Mouse (Mus musculus) hindbrain, embryonic 14.5 days (tissue): Measurements from ENCODE around the gene Btbd9. TPM values are rescaled to one million over a fixed set of nuclear protein-coding genes. Genes with fewer than 3 reads are reported as not detected.
"Not testable (repeated sequence)": the region's sequence is repeated elsewhere in the genome, so short reads cannot be mapped to it uniquely, and the experiment has no call there.

Experiments used
- ATAC-seq: fragments of 200-750 bp; cut with Nextera tagmentation; 2 replicates; pipeline ENCODE4 v1.8.0; 2017; ENCODE audit warnings: moderate number of reproducible peaks, mild to moderate bottlenecking, moderate TSS enrichment, moderate library complexity; ENCODE audit not compliant: low FRiP score
- DNase-seq: peaks from one replicate; pipeline ENCODE4 v3.0.0-alpha.2; 2015; ENCODE audit warnings: low spot score
- H3K27ac ChIP-seq: fragments of 300-500 bp; sonication (generic); 2 replicates; pipeline ENCODE4 v1.5.1; 2014; ENCODE audit warnings: mild to moderate bottlenecking, moderate library complexity
- H3K27me3 ChIP-seq: fragments of 300-500 bp; sonication (generic); 2 replicates; pipeline ENCODE4 v1.6.1; 2014; ENCODE audit warnings: mild to moderate bottlenecking, low read length, mixed read lengths; ENCODE audit not compliant: control insufficient read depth, insufficient read depth
- H3K36me3 ChIP-seq: fragments of 300-500 bp; sonication (generic); replicated peaks from 2 replicates; pipeline ENCODE4 v1.6.1; 2014; ENCODE audit not compliant: control insufficient read depth, insufficient read depth
- H3K4me1 ChIP-seq: fragments of 300-500 bp; sonication (generic); replicated peaks from 2 replicates; pipeline ENCODE4 v1.6.1; 2014; ENCODE audit warnings: antibody characterized with exemption, low read length, mixed read lengths; ENCODE audit not compliant: control insufficient read depth, insufficient read depth
- H3K4me2 ChIP-seq: fragments of 300-500 bp; sonication (generic); replicated peaks from 2 replicates; pipeline ENCODE4 v1.6.1; 2014; ENCODE audit warnings: mild to moderate bottlenecking, moderate library complexity
- H3K4me3 ChIP-seq: fragments of 300-500 bp; sonication (generic); replicated peaks from 2 replicates; pipeline ENCODE4 v1.5.1; 2014; ENCODE audit warnings: mild to moderate bottlenecking, low read length
- H3K9ac ChIP-seq: fragments of 300-500 bp; sonication (generic); 2 replicates; pipeline ENCODE4 v1.6.1; 2014
- H3K9me3 ChIP-seq: fragments of 300-500 bp; sonication (generic); 2 replicates; pipeline ENCODE4 v1.6.1; 2016; ENCODE audit warnings: low read length; ENCODE audit not compliant: control insufficient read depth
- WGBS: fragments of 180-500 bp; shearing (Covaris S2); extraction: QIAGEN DNeasy Blood & Tissue Kit; methylation state at CpG from one replicate; pipeline ENCODE4 v1.1.7; 2014; 5-methylcytosine and 5-hydroxymethylcytosine counted together
- polyA plus RNA-seq: library from polyadenylated mRNA; unstranded; fragments of >200 nt; fragmentation: Nextera tagmentation; extraction: Ambion mirVana; gene quantifications from 2 replicates; pipeline ENCODE4 v1.2.1, GENCODE M21; 2014

Btbd9 gene
- polyA plus RNA-seq, 1 experiment from 2014 or later = 126 TPM

DNA sequence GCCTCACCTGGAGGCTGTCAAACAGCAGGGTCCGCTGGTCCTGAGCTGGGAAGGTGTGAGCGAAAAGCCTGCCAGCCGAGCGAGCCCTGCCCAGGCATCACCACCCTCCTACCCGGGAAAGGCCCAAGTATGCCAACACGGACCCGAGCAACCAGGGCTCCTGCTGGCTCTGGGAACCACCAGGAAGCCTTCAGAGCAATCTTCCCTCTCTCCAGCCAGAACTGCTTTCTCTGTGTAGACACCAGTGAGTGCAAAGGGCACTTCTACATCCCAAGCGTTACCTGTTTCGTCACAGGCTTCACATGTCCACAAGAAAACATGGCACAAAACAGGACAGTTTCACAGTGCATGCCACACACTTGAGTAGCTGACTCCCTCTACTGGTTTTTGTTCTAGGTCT lies 63.3 kb downstream of the Btbd9 start:
- H3K9ac ChIP-seq = no peak overlapping the region
- WGBS = 93% methylated on average over 9 of the region's 9 CpGs

DNA sequence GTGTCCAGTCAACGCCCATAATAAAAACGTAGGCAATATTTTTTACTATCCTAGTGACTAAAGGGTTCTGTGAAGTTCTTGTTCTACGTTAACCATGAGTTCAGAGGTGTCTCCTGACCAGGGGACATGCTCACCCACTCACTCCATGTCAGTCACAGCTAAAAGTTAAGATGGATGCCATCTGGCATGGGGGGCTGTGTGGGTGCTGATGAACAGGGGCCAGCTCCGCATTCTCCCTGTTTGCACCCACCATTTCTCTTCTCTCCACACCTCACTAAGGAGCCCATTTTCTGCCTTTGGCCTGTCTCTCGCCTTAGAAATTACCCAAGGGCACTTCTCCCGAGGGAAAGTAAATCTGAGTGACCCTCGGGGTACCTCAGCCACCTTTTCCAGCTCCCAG lies 63.8 kb downstream of the Btbd9 start:
- Histone ChIP-seq H3K27ac (no peak overlapping the region), H3K9ac (no peak overlapping the region), H3K9me3 (no peaks in the 10 kb centered on the region), H3K27me3 (no peaks in the 10 kb centered on the region), H3K4me1 (peaks cover 1% of the 10 kb centered on the region), H3K4me3 (no peak overlapping the region), H3K4me2 (no peak overlapping the region), H3K36me3 (peaks cover 11% of the 10 kb centered on the region)
- DNase-seq = no peak
- WGBS = 89% methylated on average over 7 of the region's 7 CpGs
- no peak for ATAC-seq

More for the DNA sequence above, 63.3 kb downstream of the Btbd9 start:
- Histone ChIP-seq H3K9me3 (no peaks in the 10 kb centered on the region), H3K4me3 (no peak overlapping the region), H3K4me2 (no peak overlapping the region), H3K27ac (no peak overlapping the region), H3K4me1 (no peaks in the 10 kb centered on the region; the same call in 1 of the 2 replicates), H3K27me3 (no peaks in the 10 kb centered on the region), H3K36me3 (peaks cover 11% of the 10 kb centered on the region)
- ATAC-seq (no peak), DNase-seq (no peak)

DNA sequence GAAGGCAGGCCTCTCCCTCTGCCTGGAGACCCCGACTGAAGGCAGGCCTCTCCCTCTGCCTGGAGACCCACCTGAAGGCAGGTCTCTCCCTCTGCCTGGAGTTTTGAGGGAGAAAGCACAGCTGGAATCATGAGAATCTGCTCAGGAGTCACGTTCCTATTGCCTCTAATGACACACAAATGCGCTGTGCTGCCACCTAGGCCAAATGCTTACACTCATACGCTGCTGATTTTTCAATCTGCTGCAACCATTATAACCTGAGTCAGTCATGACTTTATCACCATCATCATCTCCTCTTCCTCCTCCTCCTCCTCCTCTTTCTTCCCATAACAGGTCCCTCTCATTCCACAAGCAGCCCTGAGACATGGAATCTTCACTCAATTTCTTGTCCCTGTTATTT lies 64.3 kb downstream of the Btbd9 start:
- Histone ChIP-seq H3K9me3 (no peaks in the 10 kb centered on the region), H3K4me1 (peaks cover 7% of the 10 kb centered on the region), H3K4me3 (no peak overlapping the region), H3K36me3 (peaks cover 11% of the 10 kb centered on the region), H3K4me2 (no peak overlapping the region), H3K27ac (no peak overlapping the region), H3K9ac (no peak overlapping the region), H3K27me3 (no peaks in the 10 kb centered on the region)
- DNase-seq (no peak), ATAC-seq (no peak)
- WGBS = 71% methylated on average over 4 of the region's 4 CpGs

DNA sequence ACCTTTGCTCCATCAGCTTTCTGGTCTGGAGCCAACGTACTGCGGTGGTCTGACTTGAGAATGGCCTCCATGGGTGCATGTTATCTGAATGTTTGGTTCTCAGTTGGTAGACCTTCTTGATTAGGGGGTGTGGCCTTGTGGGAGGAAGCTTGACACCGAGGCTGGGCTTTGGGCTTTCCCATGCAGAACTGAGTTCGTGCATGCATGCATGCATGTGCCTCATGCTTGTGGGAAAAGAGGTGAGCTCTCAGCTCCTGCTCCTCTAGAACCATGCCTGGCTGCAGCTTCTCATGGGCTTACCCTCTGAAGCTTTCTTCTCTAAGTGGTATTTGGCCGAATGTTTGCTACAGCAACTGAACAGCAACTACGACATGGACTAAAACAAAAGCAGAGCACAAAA lies 64.9 kb downstream of the Btbd9 start:
- DNase-seq (no peak), ATAC-seq (no peak)
- no peaks in the 10 kb centered on the region for H3K9me3 ChIP-seq
- 68% methylated on average over 6 of the region's 6 CpGs for WGBS
- H3K27me3 ChIP-seq = no peaks in the 10 kb centered on the region
- peaks cover 11% of the 10 kb centered on the region for H3K36me3 ChIP-seq
- peaks cover 9% of the 10 kb centered on the region for H3K4me1 ChIP-seq
- H3K27ac ChIP-seq = no peak overlapping the region
- no peak overlapping the region for H3K4me3 ChIP-seq
- no peak overlapping the region for H3K9ac ChIP-seq
- no peak overlapping the region for H3K4me2 ChIP-seq

DNA sequence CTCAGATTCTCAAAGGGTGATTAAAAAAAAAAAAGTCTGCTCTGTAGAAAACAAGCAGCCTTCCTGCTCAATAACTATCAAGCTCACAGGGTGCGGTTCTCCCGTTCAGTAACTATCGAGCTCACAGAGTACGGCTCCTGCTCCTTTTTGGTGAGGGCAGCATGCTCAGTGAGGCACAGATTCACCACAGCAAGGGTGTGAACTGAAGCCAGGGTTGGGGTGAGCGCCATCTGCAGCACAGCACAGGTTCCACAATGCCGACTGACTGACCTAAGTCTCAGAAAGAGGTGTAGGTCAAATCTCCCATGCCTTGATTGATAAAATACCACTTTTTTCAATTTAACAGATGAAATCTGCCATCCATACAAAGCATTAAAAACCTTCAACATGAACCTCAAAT lies 66.1 kb downstream of the Btbd9 start:
- 67% methylated on average over 6 of the region's 6 CpGs for WGBS
- H3K36me3 ChIP-seq = peaks cover under 1% of the 10 kb centered on the region; the same call in 1 of the 2 replicates
- DNase-seq (no peak), ATAC-seq (no peak)
- H3K9me3 ChIP-seq = no peaks in the 10 kb centered on the region
- no peak overlapping the region for H3K4me3 ChIP-seq
- H3K4me2 ChIP-seq = no peak overlapping the region
- H3K27ac ChIP-seq = no peak overlapping the region
- no peaks in the 10 kb centered on the region for H3K27me3 ChIP-seq
- peaks cover 9% of the 10 kb centered on the region for H3K4me1 ChIP-seq
- H3K9ac ChIP-seq = no peak overlapping the region

DNA sequence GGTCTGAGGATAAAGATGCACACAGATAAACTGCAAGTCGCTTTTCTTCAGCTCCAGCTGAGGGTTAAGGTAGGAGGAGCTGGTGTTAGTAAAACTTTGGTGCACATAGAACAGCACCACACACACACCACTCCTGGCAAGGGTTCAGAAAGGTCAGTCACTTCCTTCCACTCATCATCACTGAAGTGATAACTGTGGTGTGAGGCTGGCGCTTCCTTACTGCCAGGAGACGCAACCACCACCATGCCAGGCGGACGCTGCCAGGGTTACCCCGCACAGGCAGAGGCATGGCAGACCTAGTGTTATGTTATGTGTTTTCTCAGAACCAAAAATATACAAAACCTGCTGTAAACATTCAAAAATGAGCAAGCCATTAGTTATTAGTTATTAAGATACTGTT lies 66.6 kb downstream of the Btbd9 start:
- no peak for DNase-seq
- WGBS = 88% methylated on average over 6 of the region's 6 CpGs
- Histone ChIP-seq H3K9me3 (no peaks in the 10 kb centered on the region), H3K9ac (no peak overlapping the region), H3K4me2 (no peak overlapping the region), H3K36me3 (peaks cover under 1% of the 10 kb centered on the region; the same call in 1 of the 2 replicates), H3K27me3 (no peaks in the 10 kb centered on the region), H3K27ac (no peak overlapping the region), H3K4me3 (no peak overlapping the region), H3K4me1 (peaks cover 9% of the 10 kb centered on the region)
- no peak for ATAC-seq

DNA sequence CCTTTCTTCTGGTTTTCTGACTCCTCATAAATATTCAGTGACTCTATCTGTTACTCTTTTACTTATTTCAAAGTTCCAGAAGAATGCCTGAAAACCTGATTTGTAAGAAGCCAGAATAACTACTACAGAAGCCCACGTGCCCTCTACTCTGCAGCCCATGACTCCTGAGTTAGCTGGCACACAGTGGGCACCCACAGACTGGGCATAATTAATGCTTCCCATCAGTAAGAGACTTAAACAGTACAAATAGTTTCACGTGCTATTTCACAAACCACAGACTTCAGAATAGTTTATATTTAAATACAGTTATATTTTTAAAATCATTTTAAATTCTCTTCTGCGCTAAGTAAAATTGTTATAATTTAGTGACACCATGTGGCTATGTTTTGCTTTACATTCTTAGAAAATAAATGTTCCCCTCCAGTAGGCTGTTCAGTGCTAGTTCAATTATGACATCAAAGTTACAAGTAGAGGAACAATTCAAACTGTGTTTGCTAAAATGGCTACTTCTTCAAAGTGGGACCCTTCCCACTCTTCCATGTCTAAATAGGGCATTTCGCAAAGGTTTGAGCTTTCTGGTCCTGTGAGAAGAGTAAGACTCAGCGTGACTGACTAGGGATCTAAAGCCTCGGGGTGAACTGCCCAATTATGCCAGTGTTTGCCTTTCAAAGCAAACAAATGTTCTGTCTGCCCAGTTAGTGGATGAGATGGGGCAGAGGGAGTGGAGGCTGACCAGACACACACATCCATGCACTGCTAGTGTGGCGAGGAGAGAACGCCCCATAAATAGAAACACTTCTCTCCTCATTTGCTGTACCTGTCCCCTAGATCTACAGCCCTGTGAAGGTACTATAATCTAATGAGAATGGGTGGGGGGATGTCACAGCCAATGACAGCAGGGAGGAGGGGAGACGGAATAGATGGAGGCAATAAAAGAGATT lies 68.4 kb downstream of the Btbd9 start:
- H3K36me3 ChIP-seq = peaks cover 3% of the 10 kb centered on the region; the same call in 1 of the 2 replicates
- 61% methylated on average over 9 of the region's 9 CpGs for WGBS
- H3K4me3 ChIP-seq = no peak overlapping the region
- no peak overlapping the region for H3K27ac ChIP-seq
- ATAC-seq (no peak), DNase-seq (no peak)
- peaks cover 9% of the 10 kb centered on the region for H3K4me1 ChIP-seq
- H3K4me2 ChIP-seq = no peak overlapping the region
- no peaks in the 10 kb centered on the region for H3K9me3 ChIP-seq
- no peak overlapping the region for H3K9ac ChIP-seq
- no peaks in the 10 kb centered on the region for H3K27me3 ChIP-seq

DNA sequence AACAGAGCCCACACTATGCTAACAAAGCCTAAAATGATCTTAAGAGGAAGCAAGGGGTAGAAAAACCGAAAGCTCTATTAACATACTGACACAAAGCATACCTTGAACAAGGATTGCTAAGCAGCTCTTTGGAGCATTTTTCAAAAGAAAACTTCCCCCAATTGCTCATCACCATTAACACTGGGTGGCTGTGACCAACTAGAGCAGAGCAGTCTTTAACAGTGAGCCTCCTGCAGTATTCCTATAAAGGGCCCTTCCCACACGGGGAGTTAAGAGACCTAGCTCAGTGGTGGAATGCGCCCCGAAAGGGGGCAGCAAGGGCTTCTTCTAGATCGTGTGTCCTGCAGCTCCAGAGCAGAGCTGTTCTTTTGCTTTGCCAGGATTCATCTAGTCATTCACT lies 69.4 kb downstream of the Btbd9 start:
- 27% methylated on average over 5 of the region's 5 CpGs for WGBS
- DNase-seq = no peak
- H3K4me1 ChIP-seq = peaks cover 9% of the 10 kb centered on the region

DNA sequence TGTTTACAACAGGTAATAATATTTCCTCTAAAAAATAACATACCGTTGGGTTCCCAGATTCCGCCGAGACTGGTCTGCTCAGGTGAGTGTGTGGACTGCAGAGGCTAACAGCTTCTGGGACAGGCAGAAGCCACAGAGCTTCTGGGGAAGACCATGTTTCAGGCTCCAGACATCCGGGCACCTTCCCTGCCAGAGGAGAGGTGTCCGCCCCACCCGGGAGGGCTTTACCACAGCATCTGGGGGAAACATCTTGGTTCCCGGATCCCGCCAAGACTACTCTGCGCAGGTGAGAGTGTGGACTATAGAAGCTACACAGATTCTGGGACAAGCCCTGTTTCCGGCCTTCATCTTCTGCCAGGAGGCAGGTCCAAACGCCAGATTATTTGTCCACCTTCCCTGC lies 76.7 kb downstream of the Btbd9 start:
- ATAC-seq, DNase-seq, H3K9me3 ChIP-seq, H3K36me3 ChIP-seq, H3K27ac ChIP-seq, H3K27me3 ChIP-seq, H3K9ac ChIP-seq, H3K4me3 ChIP-seq, H3K4me2 ChIP-seq: not testable (repeated sequence)
- peaks cover 14% of the 10 kb centered on the region for H3K4me1 ChIP-seq
- 97% methylated on average over 11 of the region's 11 CpGs for WGBS

More for the DNA sequence above, 69.4 kb downstream of the Btbd9 start:
- H3K9ac ChIP-seq = no peak overlapping the region
- H3K4me2 ChIP-seq = no peak overlapping the region
- H3K36me3 ChIP-seq = peaks cover 3% of the 10 kb centered on the region; the same call in 1 of the 2 replicates
- H3K9me3 ChIP-seq = no peaks in the 10 kb centered on the region
- H3K4me3 ChIP-seq = no peak overlapping the region
- H3K27ac ChIP-seq = no peak overlapping the region
- no peaks in the 10 kb centered on the region for H3K27me3 ChIP-seq
- ATAC-seq = no peak
